Comparison of ENCODE assay signal across 10 mouse cellular contexts in genomic region chr12:85372068-85372665, GRCm38 (mm10). TPM values are rescaled to one million over a fixed set of nuclear protein-coding genes. Genes with fewer than 3 reads are reported as not detected.
A peak's percentile ranks its signal among the peaks of the same experiment; 100 is the strongest.
DNase-seq lines count a peak whose midpoint lies in the region; ATAC-seq and TF ChIP-seq lines count a peak whose summit lies in the region.
"Had no signal": no experiment of that assay in that cellular context is flagged by ENCODE, and none has a peak within 500 bp of the region (broad histone marks: within the 10 kb centered on the region; RNA-seq: fewer than 3 reads in every experiment).

No protein-coding gene starts in this region.

- no peaks in the 10 kb centered on the region for H3K27me3 ChIP-seq in heart, embryonic 12.5 days (replicated peaks)
- H3K27me3 ChIP-seq in midbrain, embryonic 13.5 days = no peaks in the 10 kb centered on the region
- no peaks in the 10 kb centered on the region for H3K27me3 ChIP-seq in midbrain, postnatal 0 days (ENCODE audit: insufficient read depth, low read length)
- H3K27me3 ChIP-seq in limb, embryonic 12.5 days = no peaks in the 10 kb centered on the region
- H3K27me3 ChIP-seq in stomach, embryonic 14.5 days (ENCODE audit: control insufficient read depth, insufficient read depth, low read length) = no peaks in the 10 kb centered on the region
- H3K27me3 ChIP-seq in cerebellum, adult 2 months (ENCODE audit: control insufficient read depth, insufficient read depth, low read length) = no peaks in the 10 kb centered on the region

- H3K9ac ChIP-seq in heart, embryonic 12.5 days = no peak overlapping the region
- no peak overlapping the region for H3K9ac ChIP-seq in midbrain, embryonic 13.5 days (replicated peaks)
- no peak overlapping the region for H3K9ac ChIP-seq in midbrain, postnatal 0 days (replicated peaks; ENCODE audit: low read length, poor library complexity, severe bottlenecking)
- no peak overlapping the region for H3K9ac ChIP-seq in limb, embryonic 12.5 days (replicated peaks)
- no peak overlapping the region for H3K9ac ChIP-seq in stomach, embryonic 14.5 days (replicated peaks; ENCODE audit: low read depth, low read length)

- TF ChIP-seq CTCF in midbrain, postnatal 0 days (IDR thresholded peaks at IDR 0.05) = no peak
- no peak for TF ChIP-seq CTCF in cerebellum, adult 2 months (IDR thresholded peaks at IDR 0.05; ENCODE audit: borderline replicate concordance, insufficient read depth, low read depth, low read length)

- no peaks in the 10 kb centered on the region for H3K9me3 ChIP-seq in heart, embryonic 12.5 days (replicated peaks)
- H3K9me3 ChIP-seq in midbrain, embryonic 13.5 days = no peaks in the 10 kb centered on the region
- H3K9me3 ChIP-seq in midbrain, postnatal 0 days (ENCODE audit: low read length) = no peaks in the 10 kb centered on the region
- no peaks in the 10 kb centered on the region for H3K9me3 ChIP-seq in limb, embryonic 12.5 days
- no peaks in the 10 kb centered on the region for H3K9me3 ChIP-seq in stomach, embryonic 14.5 days (ENCODE audit: control insufficient read depth, low read depth, low read length)

- H3K4me3 ChIP-seq in heart, embryonic 12.5 days = no peak overlapping the region
- no peak overlapping the region for H3K4me3 ChIP-seq in midbrain, embryonic 13.5 days (replicated peaks)
- no peak overlapping the region for H3K4me3 ChIP-seq in midbrain, postnatal 0 days (ENCODE audit: low read depth, low read length)
- H3K4me3 ChIP-seq in limb, embryonic 12.5 days (replicated peaks) = no peak overlapping the region
- no peak overlapping the region for H3K4me3 ChIP-seq in stomach, embryonic 14.5 days (ENCODE audit: low read depth, low read length)
- H3K4me3 ChIP-seq in cerebellum, adult 2 months (replicated peaks; ENCODE audit: insufficient read depth, low read depth, low read length) = no peak overlapping the region

- H3K4me1 ChIP-seq in heart, embryonic 12.5 days (replicated peaks) = peaks cover 37% of the 10 kb centered on the region
- peaks cover 37% of the 10 kb centered on the region for H3K4me1 ChIP-seq in midbrain, embryonic 13.5 days (replicated peaks)
- H3K4me1 ChIP-seq in midbrain, postnatal 0 days (ENCODE audit: insufficient read depth, low read length) = no peaks in the 10 kb centered on the region
- H3K4me1 ChIP-seq in limb, embryonic 12.5 days (replicated peaks) = peaks cover 18% of the 10 kb centered on the region
- H3K4me1 ChIP-seq in stomach, embryonic 14.5 days (ENCODE audit: control insufficient read depth, insufficient read depth, low read length) = peaks cover 8% of the 10 kb centered on the region
- peaks cover 3% of the 10 kb centered on the region for H3K4me1 ChIP-seq in cerebellum, adult 2 months (ENCODE audit: control insufficient read depth, insufficient read depth, low read length)

- WGBS in heart, embryonic 12.5 days = 74% methylated on average over 8 of the region's 8 CpGs
- whole genome bisulfite sequencing in midbrain, embryonic 13.5 days = 78% methylated on average over 8 of the region's 8 CpGs
- WGBS in midbrain, postnatal 0 days = 77% methylated on average over 8 of the region's 8 CpGs
- WGBS in limb, embryonic 12.5 days = 87% methylated on average over 8 of the region's 8 CpGs
- WGBS in stomach, embryonic 14.5 days = 82% methylated on average over 8 of the region's 8 CpGs
- 44% methylated on average over 8 of the region's 8 CpGs for WGBS in cerebellum, adult 2 months

- no peak for ATAC-seq in heart, embryonic 12.5 days (ENCODE audit: insufficient number of reproducible peaks, low FRiP score)
- ATAC-seq in midbrain, embryonic 13.5 days = no peak
- ATAC-seq in midbrain, postnatal 0 days (ENCODE audit: low FRiP score) = no peak
- ATAC-seq in limb, embryonic 12.5 days (ENCODE audit: insufficient number of reproducible peaks, insufficient read depth, low FRiP score, low TSS enrichment, low read depth) = no peak
- no peak for ATAC-seq in stomach, embryonic 14.5 days (ENCODE audit: insufficient number of reproducible peaks, insufficient read depth, low FRiP score, low read depth)

- no peaks in the 10 kb centered on the region for H3K36me3 ChIP-seq in heart, embryonic 12.5 days
- H3K36me3 ChIP-seq in midbrain, embryonic 13.5 days = no peaks in the 10 kb centered on the region
- H3K36me3 ChIP-seq in midbrain, postnatal 0 days (ENCODE audit: insufficient read depth, low read length) = no peaks in the 10 kb centered on the region
- no peaks in the 10 kb centered on the region for H3K36me3 ChIP-seq in limb, embryonic 12.5 days
- H3K36me3 ChIP-seq in stomach, embryonic 14.5 days (ENCODE audit: control insufficient read depth, insufficient read depth, low read length) = no peaks in the 10 kb centered on the region

- DNase-seq in heart, adult 11 months = no peak
- DNase-seq in midbrain, postnatal 0 days (ENCODE audit: low spot score) = no peak
- no peak for DNase-seq in embryo, embryonic 9.5 days (ENCODE audit: extremely low spot score)
- DNase-seq in cerebellum, adult 2 months = no peak
- DNase-seq: adrenal gland, adult 8-10 months; gastrocnemius, postnatal 25 days had no signal

- no peak overlapping the region for H3K27ac ChIP-seq in heart, embryonic 12.5 days (ENCODE audit: poor library complexity, severe bottlenecking)
- H3K27ac ChIP-seq in midbrain, embryonic 13.5 days = no peak overlapping the region
- H3K27ac ChIP-seq in midbrain, postnatal 0 days (ENCODE audit: low read depth, low read length) = no peak overlapping the region
- H3K27ac ChIP-seq in limb, embryonic 12.5 days = no peak overlapping the region
- no peak overlapping the region for H3K27ac ChIP-seq in stomach, embryonic 14.5 days (ENCODE audit: low read length)
- no peak overlapping the region for H3K27ac ChIP-seq in cerebellum, adult 2 months (ENCODE audit: insufficient read depth, low read length)

- H3K4me2 ChIP-seq in heart, embryonic 12.5 days = 0 out of 2 replicates have a peak overlapping the region, but pooled peaks have one; percentile 81
- peak overlapping the region; percentile 84 for H3K4me2 ChIP-seq in midbrain, embryonic 13.5 days (replicated peaks)
- H3K4me2 ChIP-seq in midbrain, postnatal 0 days (ENCODE audit: low read depth, low read length, poor library complexity, severe bottlenecking) = no peak overlapping the region
- H3K4me2 ChIP-seq in limb, embryonic 12.5 days = peak overlapping the region; percentile 74
- H3K4me2 ChIP-seq in stomach, embryonic 14.5 days (replicated peaks; ENCODE audit: low read depth, low read length) = 0 out of 2 replicates have a peak overlapping the region, but pooled peaks have one; percentile 82

- no peak for TF ChIP-seq POLR2A in cerebellum, adult 2 months (IDR thresholded peaks at IDR 0.05; ENCODE audit: borderline replicate concordance, insufficient read depth, low read length)

RNA-seq across cellular contexts. Expression of gene Tmed10, which starts 2.5 kb away (rescaled TPM):
- 319 and 324 TPM in 2 replicates for polyA plus RNA-seq in heart, embryonic 12.5 days (2016; fragmentation: Nextera tagmentation; extraction: Ambion mirVana)
- 181 and 189 TPM in 2 replicates for polyA plus RNA-seq in midbrain, embryonic 13.5 days (2015; fragmentation: Nextera tagmentation; extraction: Ambion mirVana)
- 68.2 and 68.6 TPM in 2 replicates for total RNA-seq in midbrain, postnatal 0 days (2014; rRNA removed)
- 175 and 186 TPM in 2 replicates for polyA plus RNA-seq in midbrain, postnatal 0 days (2015; fragmentation: Nextera tagmentation; extraction: Ambion mirVana)
- polyA plus RNA-seq in limb, embryonic 12.5 days (2016; fragmentation: Nextera tagmentation; extraction: Ambion mirVana) = 264 and 268 TPM in 2 replicates
- polyA plus RNA-seq in stomach, embryonic 14.5 days (2014; fragmentation: Nextera tagmentation; extraction: Ambion mirVana) = 386 and 405 TPM in 2 replicates
- polyA plus RNA-seq in cerebellum, adult 2 months (2012; rRNA removed) = 174 and 178 TPM in 2 replicates

RNA-seq across cellular contexts. Expression of gene Nek9, which starts 33.0 kb away (rescaled TPM):
- 33.8 and 33.9 TPM in 2 replicates for polyA plus RNA-seq in heart, embryonic 12.5 days (2016; fragmentation: Nextera tagmentation; extraction: Ambion mirVana)
- 12.6 and 13.5 TPM in 2 replicates for polyA plus RNA-seq in midbrain, embryonic 13.5 days (2015; fragmentation: Nextera tagmentation; extraction: Ambion mirVana)
- 16.5 and 22.8 TPM in 2 replicates for total RNA-seq in midbrain, postnatal 0 days (2014; rRNA removed)
- 7.1 and 7.5 TPM in 2 replicates for polyA plus RNA-seq in midbrain, postnatal 0 days (2015; fragmentation: Nextera tagmentation; extraction: Ambion mirVana)
- polyA plus RNA-seq in limb, embryonic 12.5 days (2016; fragmentation: Nextera tagmentation; extraction: Ambion mirVana) = 31.1 and 39.1 TPM in 2 replicates
- polyA plus RNA-seq in stomach, embryonic 14.5 days (2014; fragmentation: Nextera tagmentation; extraction: Ambion mirVana) = 20.3 and 20.4 TPM in 2 replicates
- polyA plus RNA-seq in cerebellum, adult 2 months (2012; rRNA removed) = 38.6 and 40.1 TPM in 2 replicates
